Comparison of ENCODE assay signal across 20 mouse cellular contexts in genomic region chr19:11355730-11356129, GRCm38 (mm10). TPM values are rescaled to one million over a fixed set of nuclear protein-coding genes. Genes with fewer than 3 reads are reported as not detected.
DNase-seq lines count a peak whose midpoint lies in the region; ATAC-seq lines count a peak whose summit lies in the region.
"Had no signal": no experiment of that assay in that cellular context is flagged by ENCODE, and none has a peak within 500 bp of the region (broad histone marks: within the 10 kb centered on the region; RNA-seq: fewer than 3 reads in every experiment).

No protein-coding gene starts in this region.

- no peaks in the 10 kb centered on the region for H3K36me3 ChIP-seq in forebrain, embryonic 14.5 days (ENCODE audit: control insufficient read depth, insufficient read depth, low read length)
- H3K36me3 ChIP-seq: forebrain, embryonic 15.5 days; hindbrain, embryonic 15.5 days had no signal

- H3K4me1 ChIP-seq in forebrain, embryonic 14.5 days (ENCODE audit: control insufficient read depth, insufficient read depth, low read length): no peaks in the 10 kb centered on the region
- H3K4me1 ChIP-seq: forebrain, embryonic 15.5 days; hindbrain, embryonic 15.5 days had no signal

- DNase-seq in 416B (ENCODE audit: low read depth): peak; percentile 51
- peak; percentile 86 for DNase-seq in CD4-positive, CD25-positive, alpha-beta regulatory T cell, adult 2 months (ENCODE audit: low read depth, low spot score)
- peak; percentile 54 for DNase-seq in thymus, postnatal 0 days (ENCODE audit: low spot score)
- no peak for DNase-seq in embryo, embryonic 10 days (ENCODE audit: low spot score)
- DNase-seq in urinary bladder, postnatal 14 days (ENCODE audit: low spot score): no peak
- no peak for DNase-seq in forebrain, embryonic 14.5 days (ENCODE audit: low spot score)
- DNase-seq: adrenal gland, adult 2 months; cerebellum, adult 18-20 months; heart, postnatal 14 days; kidney, adult 18-20 months; kidney, postnatal 36 days; lung, embryonic 14.5 days; retina, postnatal 1 day had no signal

- WGBS in forebrain, embryonic 14.5 days: 85% methylated on average over 7 of the region's 7 CpGs

- H3K9ac ChIP-seq in forebrain, embryonic 14.5 days (ENCODE audit: low read length): no peak overlapping the region
- H3K9ac ChIP-seq: forebrain, embryonic 15.5 days; hindbrain, embryonic 15.5 days; lung, embryonic 14.5 days had no signal

- H3K4me2 ChIP-seq in forebrain, embryonic 14.5 days (ENCODE audit: low read length): no peak overlapping the region
- H3K4me2 ChIP-seq: forebrain, embryonic 15.5 days; hindbrain, embryonic 15.5 days; lung, embryonic 14.5 days had no signal

- H3K4me3 ChIP-seq in forebrain, embryonic 14.5 days (ENCODE audit: low read depth, low read length): no peak overlapping the region
- H3K4me3 ChIP-seq: forebrain, embryonic 15.5 days; hindbrain, embryonic 15.5 days had no signal

- no peaks in the 10 kb centered on the region for H3K27me3 ChIP-seq in forebrain, embryonic 14.5 days (replicated peaks; ENCODE audit: control insufficient read depth, insufficient read depth, low read length)
- H3K27me3 ChIP-seq: forebrain, embryonic 15.5 days; hindbrain, embryonic 15.5 days had no signal

- peak; percentile 81 for ATAC-seq in inflammation-experienced regulatory T-cells, adult 6 months
- ATAC-seq in forebrain, embryonic 14.5 days: no peak
- ATAC-seq: forebrain, embryonic 15.5 days; Patski had no signal

- H3K27ac ChIP-seq in forebrain, embryonic 14.5 days (ENCODE audit: low read depth, low read length): no peak overlapping the region
- H3K27ac ChIP-seq: forebrain, embryonic 15.5 days; hindbrain, embryonic 15.5 days had no signal

- H3K9me3 ChIP-seq in forebrain, embryonic 14.5 days (replicated peaks; ENCODE audit: control insufficient read depth, low read length): no peaks in the 10 kb centered on the region
- H3K9me3 ChIP-seq: forebrain, embryonic 15.5 days; hindbrain, embryonic 15.5 days had no signal

RNA-seq across cellular contexts. Expression of gene Ms4a4a, which starts 19.6 kb away (rescaled TPM):
- 1 to 10 TPM in 2 of 3 experiments, not detected in 1; 1.2 to 3.9 TPM for polyA plus RNA-seq in inflammation-experienced regulatory T-cells, adult 6 months (2017; shearing (Covaris generic))
- 5.0 and 8.1 TPM in 2 replicates for polyA plus RNA-seq in thymus, postnatal 0 days (2015; fragmentation: Nextera tagmentation; extraction: Ambion mirVana)
- 0.46 and 0.57 TPM in 2 replicates for polyA plus RNA-seq in forebrain, embryonic 14.5 days (2014; fragmentation: Nextera tagmentation; extraction: Ambion mirVana)
- polyA plus RNA-seq: liver, adult 2 months; neural tube, embryonic 14.5 days; Patski had no signal

RNA-seq across cellular contexts. Expression of gene Ms4a7, which starts 19.8 kb away (rescaled TPM):
- under 1 TPM in 1 of 3 experiments, not detected in 2; 0.68 TPM for polyA plus RNA-seq in inflammation-experienced regulatory T-cells, adult 6 months (2017; shearing (Covaris generic))
- 20.6 and 20.7 TPM in 2 replicates for polyA plus RNA-seq in thymus, postnatal 0 days (2015; fragmentation: Nextera tagmentation; extraction: Ambion mirVana)
- 2.4 and 3.1 TPM in 2 replicates for polyA plus RNA-seq in forebrain, embryonic 14.5 days (2014; fragmentation: Nextera tagmentation; extraction: Ambion mirVana)

RNA-seq across cellular contexts. Expression of gene Ms4a14, which starts 41.5 kb away (rescaled TPM):
- polyA plus RNA-seq in inflammation-experienced regulatory T-cells, adult 6 months (2017; shearing (Covaris generic)): not detected
- 0.09 and 0.15 TPM in 2 replicates for polyA plus RNA-seq in thymus, postnatal 0 days (2015; fragmentation: Nextera tagmentation; extraction: Ambion mirVana)
- polyA plus RNA-seq in forebrain, embryonic 14.5 days (2014; fragmentation: Nextera tagmentation; extraction: Ambion mirVana): not detected in 2 replicates
- polyA plus RNA-seq: hindbrain, embryonic 15.5 days; liver, adult 2 months; lung, embryonic 14.5 days; neural tube, embryonic 14.5 days had no signal

RNA-seq across cellular contexts. Expression of gene Ms4a4c, which starts 48.8 kb away (rescaled TPM):
- 10 to 100 TPM; 37.0 to 78.1 (median 53.9) TPM for polyA plus RNA-seq in inflammation-experienced regulatory T-cells, adult 6 months (2017; shearing (Covaris generic))
- 2.7 and 2.9 TPM in 2 replicates for polyA plus RNA-seq in thymus, postnatal 0 days (2015; fragmentation: Nextera tagmentation; extraction: Ambion mirVana)
- not detected in 2 replicates for polyA plus RNA-seq in forebrain, embryonic 14.5 days (2014; fragmentation: Nextera tagmentation; extraction: Ambion mirVana)
- polyA plus RNA-seq: hindbrain, embryonic 15.5 days; midbrain, postnatal 0 days; neural tube, embryonic 14.5 days; Patski had no signal

Comparison
In these comparisons a context has a peak if more than half of its experiments do, and no peak if none do; other contexts are left out.
1. DNase-seq: peak in 416B (single experiment), CD4-positive, CD25-positive, alpha-beta regulatory T cell, adult 2 months (single experiment) and thymus, postnatal 0 days (single experiment); none in embryo, embryonic 10 days (single experiment), urinary bladder, postnatal 14 days (single experiment) and forebrain, embryonic 14.5 days (single experiment).